Mouse (Mus musculus): ENCODE measurements around the gene Bub3. TPM values are rescaled to one million over a fixed set of nuclear protein-coding genes. Genes with fewer than 3 reads are reported as not detected.

The Bub3 gene
- polyA plus RNA-seq (2015; fragmentation: Nextera tagmentation; extraction: Ambion mirVana) = 232 and 237 TPM in 2 replicates

GRCm38 (mm10) chr7:131559986-131560696 lies at the start of gene Bub3:
Gene Bub3, plus strand, starts transcription at chr7:131560222.
- Histone ChIP-seq H3K27ac (peak within 1 kb of the TSS; percentile 90), H3K9me3 (no peaks in the 10 kb centered on the region), H3K4me2 (peak within 1 kb of the TSS; percentile 74), H3K9ac (peak within 1 kb of the TSS; percentile 87), H3K4me3 (peak within 1 kb of the TSS; percentile 82), H3K36me3 (peaks cover 30% of the 10 kb centered on the region), H3K27me3 (peaks cover 45% of the 10 kb centered on the region), H3K4me1 (peaks cover 39% of the 10 kb centered on the region)
- WGBS = under 1% methylated on average over 45 of the region's 51 CpGs
- ATAC-seq (ENCODE audit: insufficient number of reproducible peaks, insufficient read depth, low FRiP score, low TSS enrichment, low read depth) = peak; percentile 93

DNA sequence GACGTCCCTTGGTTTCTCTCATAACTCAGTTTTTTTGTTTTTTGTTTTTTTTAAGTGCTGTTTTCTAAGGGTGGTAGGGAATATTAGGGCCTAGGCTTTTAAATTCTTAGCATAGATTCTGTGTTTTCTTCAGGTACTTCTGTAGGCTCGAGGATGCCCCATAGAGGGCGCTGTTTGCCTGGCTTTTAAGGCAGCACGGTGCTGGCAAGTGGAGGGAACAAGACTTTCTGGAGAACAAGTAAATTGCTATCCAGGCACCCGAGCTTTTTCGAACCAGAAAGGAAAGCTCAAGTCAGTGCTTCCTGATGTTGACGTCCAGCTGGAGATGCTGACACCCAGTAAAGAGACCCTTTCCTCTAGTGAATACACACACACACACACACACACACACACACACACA lies 20.0 kb upstream of the Bub3 start:
- Histone ChIP-seq H3K27ac (no peak overlapping the region), H3K27me3 (peaks cover 92% of the 10 kb centered on the region), H3K4me1 (peaks cover 28% of the 10 kb centered on the region), H3K9me3 (no peaks in the 10 kb centered on the region), H3K36me3 (no peaks in the 10 kb centered on the region), H3K4me2 (no peak overlapping the region), H3K4me3 (no peak overlapping the region), H3K9ac (no peak overlapping the region)
- ATAC-seq (ENCODE audit: insufficient number of reproducible peaks, insufficient read depth, low FRiP score, low TSS enrichment, low read depth) = no peak
- under 1% methylated on average over 7 of the region's 7 CpGs for WGBS

GRCm38 (mm10) chr7:131541184-131542114 lies 18.6 kb upstream of the Bub3 start:
- 1% methylated on average over 41 of the region's 41 CpGs for WGBS
- ATAC-seq (ENCODE audit: insufficient number of reproducible peaks, insufficient read depth, low FRiP score, low TSS enrichment, low read depth) = no peak
- no peak overlapping the region for H3K9ac ChIP-seq

GRCm38 (mm10) chr7:131542115-131542871 lies 17.7 kb upstream of the Bub3 start, which contains the start of gene Hmx3:
Gene Hmx3, plus strand, starts transcription at chr7:131542867.
- Histone ChIP-seq H3K4me3 (peak within 1 kb of the TSS; percentile 40), H3K9me3 (no peaks in the 10 kb centered on the region), H3K9ac (peak within 1 kb of the TSS; percentile 27; the same call in 1 of the 2 replicates), H3K27ac (no peak within 1 kb of the TSS), H3K36me3 (no peaks in the 10 kb centered on the region), H3K4me2 (peak within 1 kb of the TSS; percentile 63), H3K27me3 (peaks cover 97% of the 10 kb centered on the region), H3K4me1 (peaks cover 28% of the 10 kb centered on the region)
- ATAC-seq (ENCODE audit: insufficient number of reproducible peaks, insufficient read depth, low FRiP score, low TSS enrichment, low read depth) = no peak
- under 1% methylated on average over 50 of the region's 65 CpGs for WGBS

More at GRCm38 (mm10) chr7:131541184-131542114, 18.6 kb upstream of the Bub3 start:
- Histone ChIP-seq H3K27ac (no peak overlapping the region), H3K4me1 (peaks cover 28% of the 10 kb centered on the region), H3K36me3 (no peaks in the 10 kb centered on the region), H3K9me3 (no peaks in the 10 kb centered on the region), H3K4me2 (peak overlapping the region; percentile 63), H3K27me3 (peaks cover 97% of the 10 kb centered on the region), H3K4me3 (peak overlapping the region; percentile 40)

DNA sequence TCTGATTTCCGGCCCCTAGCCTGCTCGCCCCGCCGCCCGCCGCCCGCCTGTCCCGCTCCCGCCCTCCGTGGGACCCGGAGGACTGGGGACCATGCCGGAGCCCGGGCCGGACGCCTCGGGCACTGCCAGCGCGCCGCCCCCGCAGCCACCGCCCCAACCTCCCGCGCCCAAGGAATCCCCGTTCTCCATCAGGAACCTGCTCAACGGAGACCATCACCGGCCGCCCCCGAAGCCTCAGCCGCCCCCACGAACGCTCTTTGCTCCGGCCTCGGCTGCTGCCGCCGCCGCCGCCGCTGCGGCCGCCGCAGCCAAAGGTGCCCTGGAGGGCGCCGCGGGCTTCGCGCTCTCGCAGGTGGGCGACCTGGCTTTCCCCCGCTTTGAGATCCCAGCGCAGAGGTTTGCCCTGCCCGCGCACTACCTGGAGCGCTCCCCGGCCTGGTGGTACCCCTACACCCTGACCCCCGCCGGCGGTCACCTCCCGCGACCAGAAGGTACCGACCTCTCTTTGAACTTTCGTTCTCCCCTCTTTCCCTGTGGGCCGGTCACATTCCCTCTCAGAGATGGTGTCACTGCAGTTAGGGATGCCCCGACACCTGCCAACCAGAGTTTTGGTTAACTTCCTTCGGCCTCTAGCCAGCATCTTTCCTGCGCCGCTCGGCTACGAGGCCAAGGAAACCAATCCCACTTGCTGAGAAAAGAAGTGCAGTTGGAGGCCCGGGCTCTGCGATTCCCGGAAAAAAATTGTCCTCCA lies 17.0 kb upstream of the Bub3 start:
- ATAC-seq (ENCODE audit: insufficient number of reproducible peaks, insufficient read depth, low FRiP score, low TSS enrichment, low read depth) = 0 out of 2 replicates have a peak, but pooled peaks have one; percentile 41
- peaks cover 97% of the 10 kb centered on the region for H3K27me3 ChIP-seq
- under 1% methylated on average over 70 of the region's 71 CpGs for WGBS

DNA sequence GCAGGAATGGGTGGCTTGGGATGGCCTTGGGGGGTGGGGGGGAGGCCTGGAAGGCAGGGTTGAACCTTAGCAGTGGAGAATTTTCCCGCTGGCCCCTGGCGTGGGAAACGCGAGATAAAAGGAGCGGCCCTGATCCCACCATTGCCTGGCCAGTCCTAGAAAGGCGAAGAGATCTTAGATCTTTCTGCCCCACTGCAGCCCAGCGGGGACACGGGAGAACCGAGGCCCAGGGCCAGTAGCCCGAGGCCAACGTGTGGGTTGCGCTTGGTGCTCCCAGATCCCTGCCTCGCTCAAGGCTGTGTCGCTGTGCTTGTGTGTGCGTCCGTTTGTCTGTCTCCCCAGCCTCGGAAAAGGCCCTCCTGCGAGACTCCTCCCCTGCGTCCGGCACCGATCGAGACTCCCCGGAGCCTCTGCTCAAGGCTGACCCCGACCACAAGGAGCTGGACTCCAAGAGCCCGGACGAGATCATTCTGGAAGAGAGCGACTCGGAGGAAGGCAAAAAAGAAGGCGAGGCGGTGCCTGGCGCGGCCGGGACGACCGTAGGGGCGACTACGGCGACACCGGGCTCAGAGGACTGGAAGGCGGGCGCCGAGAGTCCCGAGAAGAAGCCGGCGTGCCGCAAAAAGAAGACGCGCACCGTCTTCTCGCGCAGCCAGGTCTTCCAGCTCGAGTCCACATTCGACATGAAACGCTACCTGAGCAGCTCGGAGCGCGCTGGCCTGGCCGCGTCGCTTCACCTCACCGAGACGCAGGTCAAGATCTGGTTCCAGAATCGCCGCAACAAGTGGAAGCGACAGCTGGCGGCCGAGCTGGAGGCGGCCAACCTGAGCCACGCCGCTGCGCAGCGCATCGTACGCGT lies 16.2 kb upstream of the Bub3 start:
- peak overlapping the region; percentile 40 for H3K4me3 ChIP-seq
- H3K27ac ChIP-seq = no peak overlapping the region
- peaks cover 97% of the 10 kb centered on the region for H3K27me3 ChIP-seq

More for the DNA sequence above, 17.0 kb upstream of the Bub3 start:
- H3K4me2 ChIP-seq = peak overlapping the region; percentile 63
- H3K4me1 ChIP-seq = peaks cover 28% of the 10 kb centered on the region
- no peak overlapping the region for H3K27ac ChIP-seq
- H3K9me3 ChIP-seq = no peaks in the 10 kb centered on the region
- peak overlapping the region; percentile 27; the same call in 1 of the 2 replicates for H3K9ac ChIP-seq
- peak overlapping the region; percentile 40 for H3K4me3 ChIP-seq
- H3K36me3 ChIP-seq = no peaks in the 10 kb centered on the region

GRCm38 (mm10) chr7:131544871-131545270 lies 15.2 kb upstream of the Bub3 start:
- WGBS = 1% methylated on average over 5 of the region's 5 CpGs
- Histone ChIP-seq H3K9ac (no peak overlapping the region), H3K4me2 (no peak overlapping the region), H3K4me3 (no peak overlapping the region), H3K27me3 (peaks cover 97% of the 10 kb centered on the region), H3K27ac (no peak overlapping the region), H3K4me1 (peaks cover 28% of the 10 kb centered on the region), H3K36me3 (no peaks in the 10 kb centered on the region), H3K9me3 (no peaks in the 10 kb centered on the region)
- no peak for ATAC-seq (ENCODE audit: insufficient number of reproducible peaks, insufficient read depth, low FRiP score, low TSS enrichment, low read depth)

More for the DNA sequence above, 16.2 kb upstream of the Bub3 start:
- no peaks in the 10 kb centered on the region for H3K36me3 ChIP-seq
- ATAC-seq (ENCODE audit: insufficient number of reproducible peaks, insufficient read depth, low FRiP score, low TSS enrichment, low read depth) = no peak
- H3K4me1 ChIP-seq = peaks cover 28% of the 10 kb centered on the region
- WGBS = under 1% methylated on average over 75 of the region's 75 CpGs
- H3K4me2 ChIP-seq = peak overlapping the region; percentile 63
- no peaks in the 10 kb centered on the region for H3K9me3 ChIP-seq
- no peak overlapping the region for H3K9ac ChIP-seq

DNA sequence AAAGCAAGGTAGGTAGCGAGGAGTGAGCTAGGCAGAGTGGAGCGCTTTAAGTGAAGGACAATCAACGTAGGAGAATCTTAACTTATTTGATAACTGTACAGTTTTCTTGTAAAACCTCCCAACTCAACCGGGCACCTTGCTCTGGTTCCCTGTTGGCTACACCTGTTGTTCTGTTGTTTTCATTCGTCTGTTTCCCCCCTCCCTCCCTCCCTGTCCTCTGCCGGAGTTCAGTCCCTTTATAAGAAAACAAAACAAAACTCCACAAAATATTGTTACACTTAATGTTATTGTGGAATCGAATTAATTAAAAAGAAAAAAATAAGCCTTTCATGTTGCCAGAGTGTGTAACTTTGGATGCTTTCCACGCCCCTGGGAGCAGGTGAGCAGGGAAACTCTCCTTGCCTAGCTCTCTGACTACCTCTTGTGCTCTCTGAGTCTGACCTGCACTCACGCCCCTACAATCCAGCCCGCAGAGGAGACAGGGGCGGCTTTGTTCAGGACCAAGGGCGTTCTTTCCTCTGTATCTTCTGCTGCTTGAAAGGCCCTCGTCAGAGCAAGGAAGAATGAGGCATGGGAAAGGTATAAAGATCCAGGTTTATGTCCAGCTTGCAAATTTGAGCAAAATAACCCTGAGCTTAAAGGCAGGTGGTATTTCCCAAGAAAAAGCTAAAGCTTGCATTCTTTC lies 14.2 kb upstream of the Bub3 start:
- 1% methylated on average over 13 of the region's 13 CpGs for WGBS
- ATAC-seq (ENCODE audit: insufficient number of reproducible peaks, insufficient read depth, low FRiP score, low TSS enrichment, low read depth) = no peak
- H3K4me3 ChIP-seq = no peak overlapping the region
- no peak overlapping the region for H3K4me2 ChIP-seq
- no peaks in the 10 kb centered on the region for H3K9me3 ChIP-seq
- H3K9ac ChIP-seq = no peak overlapping the region
- peaks cover 99% of the 10 kb centered on the region for H3K27me3 ChIP-seq
- no peaks in the 10 kb centered on the region for H3K36me3 ChIP-seq
- peaks cover 28% of the 10 kb centered on the region for H3K4me1 ChIP-seq
- H3K27ac ChIP-seq = no peak overlapping the region

DNA sequence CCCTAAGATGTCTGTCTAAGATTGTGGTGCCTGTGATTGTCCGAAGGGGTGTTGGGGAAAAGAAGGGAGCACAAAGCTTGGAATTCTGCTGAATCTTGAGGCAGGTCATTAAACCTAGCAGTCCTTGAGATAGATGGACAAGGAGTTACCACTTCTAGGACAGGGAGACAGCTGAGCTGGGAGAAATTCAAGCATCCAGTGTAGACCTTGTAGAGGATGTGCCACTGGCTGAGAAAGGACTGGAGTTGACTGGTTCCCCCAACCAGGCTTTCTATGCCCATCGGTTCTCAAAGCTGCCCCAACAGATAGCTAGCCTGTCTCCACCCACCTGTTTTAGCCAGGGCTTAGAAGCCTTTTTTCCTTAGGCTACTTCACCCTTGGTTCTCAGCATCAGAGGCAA lies 13.6 kb upstream of the Bub3 start:
- peaks cover 99% of the 10 kb centered on the region for H3K27me3 ChIP-seq
- 2% methylated on average over 2 of the region's 2 CpGs for WGBS
- no peaks in the 10 kb centered on the region for H3K9me3 ChIP-seq
- no peak overlapping the region for H3K27ac ChIP-seq
- ATAC-seq (ENCODE audit: insufficient number of reproducible peaks, insufficient read depth, low FRiP score, low TSS enrichment, low read depth) = no peak
- H3K4me2 ChIP-seq = no peak overlapping the region
- no peaks in the 10 kb centered on the region for H3K36me3 ChIP-seq
- peaks cover 28% of the 10 kb centered on the region for H3K4me1 ChIP-seq
- no peak overlapping the region for H3K9ac ChIP-seq
- H3K4me3 ChIP-seq = no peak overlapping the region

All from embryonic facial prominence, embryonic 13.5 days (tissue).